Mouse (Mus musculus) cerebral cortex, adult 2 months (tissue): Measurements from ENCODE around the gene Grid2.

Experiments
- WGBS: fragments of 180-500 bp; shearing (Covaris S2); methylation state at CpG from one replicate; pipeline ENCODE4 v1.1.7; 2018; 5-methylcytosine and 5-hydroxymethylcytosine counted together

Gene Grid2

GRCm38 (mm10) chr6:64098662-64099061 is 843.0 kb downstream of the Grid2 start:
- WGBS, result 42% methylated on average over 10 of the region's 10 CpGs

DNA sequence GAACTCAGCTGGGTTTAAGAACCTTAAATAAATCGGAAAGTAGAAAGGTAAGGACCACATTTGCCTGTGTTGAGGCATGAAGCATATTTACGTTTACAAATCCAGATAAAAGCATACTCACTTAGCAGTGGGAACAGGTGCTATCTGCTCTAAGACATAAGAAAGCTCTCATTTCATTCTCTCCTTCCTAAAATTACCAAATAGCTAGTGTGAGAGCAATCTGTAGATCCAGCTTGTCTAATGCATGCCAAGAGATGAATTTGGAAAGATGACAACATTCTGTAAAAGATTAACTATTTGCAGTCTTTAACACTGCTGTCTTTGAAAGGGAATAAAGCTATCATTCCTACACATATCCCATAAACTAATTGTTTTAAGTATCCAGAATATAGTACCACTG is 858.9 kb downstream of the Grid2 start:
- 64% methylated on average over 2 of the region's 2 CpGs for WGBS

GRCm38 (mm10) chr6:64136275-64136674 is 880.6 kb downstream of the Grid2 start:
- 62% methylated on average over 9 of the region's 9 CpGs for WGBS

- WGBS, result 70% methylated on average over 7 of the region's 7 CpGs
Measured at GRCm38 (mm10) chr6:64148613-64149012, 892.9 kb downstream of the Grid2 start.

GRCm38 (mm10) chr6:64174995-64175612 is 919.4 kb downstream of the Grid2 start:
- 84% methylated on average over 1 of the region's 1 CpGs for WGBS

DNA sequence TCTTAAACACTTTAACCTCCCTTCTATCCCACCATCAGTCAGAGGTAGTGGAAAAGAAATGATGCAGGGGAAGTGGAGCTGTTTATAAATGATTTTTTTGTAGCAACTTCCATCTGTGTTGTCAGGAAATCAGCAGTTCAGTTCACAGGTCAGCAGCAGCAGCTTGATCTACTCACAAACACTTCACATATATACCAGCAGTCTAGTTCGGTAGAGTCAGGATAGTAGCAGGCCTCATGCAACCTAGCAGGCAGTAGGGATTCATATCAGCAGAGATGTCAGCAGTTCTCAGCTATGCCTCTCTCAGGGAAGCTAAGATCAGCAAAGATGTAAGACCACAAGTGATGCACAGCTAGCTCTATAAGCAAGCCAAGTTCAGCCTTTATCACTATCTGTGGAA is 938.0 kb downstream of the Grid2 start:
- 87% methylated on average over 1 of the region's 1 CpGs for WGBS

- 32% methylated on average over 8 of the region's 8 CpGs for WGBS
Measured at GRCm38 (mm10) chr6:64202396-64203122, 946.9 kb downstream of the Grid2 start.

GRCm38 (mm10) chr6:64236351-64236750 is 980.7 kb downstream of the Grid2 start:
- WGBS, result 65% methylated on average over 3 of the region's 3 CpGs

DNA sequence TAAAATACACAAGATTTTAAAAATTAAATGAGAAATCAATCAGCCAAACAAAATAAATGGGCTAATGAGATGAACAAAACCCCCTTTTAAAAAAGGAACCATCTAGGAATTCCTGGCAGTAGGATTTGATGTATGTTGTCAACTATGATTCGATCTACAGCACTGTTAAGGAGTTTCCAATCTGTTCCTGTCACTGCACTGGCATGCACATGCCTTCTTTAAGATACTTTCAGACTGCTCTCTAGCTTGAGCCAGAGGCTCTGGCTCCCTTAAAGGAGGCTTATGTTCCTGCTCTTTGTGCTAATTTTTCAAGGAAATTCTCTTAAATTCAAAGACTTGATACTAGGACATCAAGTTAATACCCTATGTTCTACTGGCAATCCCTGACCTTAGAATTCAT is 984.9 kb downstream of the Grid2 start:
- WGBS, result 50% methylated on average over 1 of the region's 1 CpGs

DNA sequence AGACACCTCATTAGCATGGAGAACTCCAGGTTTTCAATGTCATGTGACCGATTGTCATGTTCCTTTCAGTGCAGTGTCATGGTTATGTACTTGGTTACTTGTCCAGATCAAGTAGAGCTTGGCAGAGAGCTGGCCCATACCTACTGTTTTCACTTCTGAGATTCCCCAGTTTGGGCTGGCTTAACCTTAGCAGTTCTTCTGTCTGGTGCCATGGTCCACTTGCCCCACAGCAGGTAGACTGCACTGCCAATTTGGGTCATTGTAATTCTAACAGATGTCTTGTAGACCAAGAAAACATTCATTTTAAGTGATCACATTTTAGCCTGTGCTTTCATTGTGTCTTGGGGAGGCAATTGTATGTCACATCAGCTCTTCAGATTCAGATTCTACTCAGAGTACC is 990.3 kb downstream of the Grid2 start:
- 95% methylated on average over 1 of the region's 1 CpGs for WGBS

- WGBS, result 61% methylated on average over 1 of the region's 1 CpGs
Measured at GRCm38 (mm10) chr6:64251041-64251440, 995.4 kb downstream of the Grid2 start.

- 93% methylated on average over 4 of the region's 4 CpGs for WGBS
Measured at GRCm38 (mm10) chr6:64263517-64263916, 1007.8 kb downstream of the Grid2 start.

DNA sequence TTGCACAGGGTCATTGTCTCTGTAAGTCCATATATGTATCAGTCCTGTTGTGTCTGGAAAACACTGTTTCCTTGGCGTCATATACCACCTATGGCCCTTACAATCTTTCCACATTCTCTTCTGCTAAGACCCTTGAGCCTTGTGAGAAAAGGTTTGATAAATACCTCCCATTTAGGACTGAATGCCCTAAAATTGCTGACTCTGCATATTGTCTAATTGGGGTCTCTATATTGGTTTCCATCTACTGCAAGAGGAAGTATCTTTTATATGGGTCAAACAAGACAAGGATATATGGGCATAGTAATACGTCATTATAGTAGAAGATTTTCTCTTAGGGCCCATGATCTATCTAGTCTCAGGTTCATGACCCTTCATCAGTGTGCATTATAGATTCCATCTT is 1008.5 kb downstream of the Grid2 start:
- 97% methylated on average over 2 of the region's 2 CpGs for WGBS

GRCm38 (mm10) chr6:64274319-64275114 is 1018.8 kb downstream of the Grid2 start:
- 63% methylated on average over 2 of the region's 2 CpGs for WGBS

DNA sequence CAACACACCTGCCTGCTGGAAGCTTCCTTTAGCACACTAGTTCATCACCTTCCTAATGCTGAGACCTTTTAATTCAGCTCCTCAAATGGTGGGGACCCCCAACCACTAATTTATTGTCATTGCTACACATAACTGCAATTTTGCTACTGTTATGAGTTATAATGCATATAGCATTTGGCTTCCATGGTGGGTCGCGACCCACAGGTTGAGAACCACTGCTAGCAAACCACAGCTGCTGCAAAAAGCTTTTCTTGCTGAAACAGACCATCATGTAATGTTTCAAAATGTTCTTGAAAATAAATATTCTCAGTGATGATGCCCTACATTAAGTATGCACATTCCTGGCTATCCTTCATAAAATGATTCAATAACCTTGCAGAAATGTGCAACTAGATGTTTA is 1024.3 kb downstream of the Grid2 start:
- WGBS, result 93% methylated on average over 2 of the region's 2 CpGs

DNA sequence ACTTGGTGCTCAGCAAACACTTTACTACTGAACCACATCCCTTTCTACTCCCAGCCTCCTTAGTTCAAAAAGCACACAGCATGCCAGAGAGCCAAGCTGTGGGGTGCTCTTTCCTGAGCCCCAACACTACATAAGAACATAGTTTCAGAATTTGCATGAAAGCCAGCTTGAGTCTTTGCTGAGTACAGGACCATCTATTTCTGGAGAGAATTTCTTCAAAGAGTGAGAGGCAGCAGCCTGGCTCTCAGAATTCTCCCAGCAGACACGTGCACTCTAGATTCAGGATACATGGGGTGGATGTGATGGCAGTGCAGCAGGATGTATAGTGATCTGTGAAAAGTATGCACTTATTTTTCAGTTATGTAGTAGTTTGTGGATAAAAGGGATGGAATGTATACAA is 1038.1 kb downstream of the Grid2 start:
- 38% methylated on average over 1 of the region's 1 CpGs for WGBS

DNA sequence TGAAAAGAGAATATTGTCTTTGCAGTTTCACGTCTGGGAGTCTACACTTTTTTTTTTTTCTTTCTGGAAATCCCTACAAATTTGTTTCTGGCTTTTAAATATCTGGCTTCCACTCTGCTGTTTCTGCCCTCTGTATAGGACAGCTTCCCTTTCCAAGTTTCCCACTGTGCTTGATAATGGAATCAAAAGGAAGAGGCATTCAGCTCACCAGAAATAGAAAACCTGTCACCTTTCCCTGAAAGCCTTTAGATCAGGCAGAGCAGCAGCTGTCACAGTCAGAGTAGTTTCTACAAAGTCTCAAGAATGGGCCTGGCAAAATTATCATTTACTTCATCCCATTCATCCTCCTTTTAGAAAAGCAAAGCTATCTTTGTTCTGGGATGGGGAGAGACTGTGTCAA is 1042.0 kb downstream of the Grid2 start:
- WGBS, result 43% methylated on average over 1 of the region's 1 CpGs

DNA sequence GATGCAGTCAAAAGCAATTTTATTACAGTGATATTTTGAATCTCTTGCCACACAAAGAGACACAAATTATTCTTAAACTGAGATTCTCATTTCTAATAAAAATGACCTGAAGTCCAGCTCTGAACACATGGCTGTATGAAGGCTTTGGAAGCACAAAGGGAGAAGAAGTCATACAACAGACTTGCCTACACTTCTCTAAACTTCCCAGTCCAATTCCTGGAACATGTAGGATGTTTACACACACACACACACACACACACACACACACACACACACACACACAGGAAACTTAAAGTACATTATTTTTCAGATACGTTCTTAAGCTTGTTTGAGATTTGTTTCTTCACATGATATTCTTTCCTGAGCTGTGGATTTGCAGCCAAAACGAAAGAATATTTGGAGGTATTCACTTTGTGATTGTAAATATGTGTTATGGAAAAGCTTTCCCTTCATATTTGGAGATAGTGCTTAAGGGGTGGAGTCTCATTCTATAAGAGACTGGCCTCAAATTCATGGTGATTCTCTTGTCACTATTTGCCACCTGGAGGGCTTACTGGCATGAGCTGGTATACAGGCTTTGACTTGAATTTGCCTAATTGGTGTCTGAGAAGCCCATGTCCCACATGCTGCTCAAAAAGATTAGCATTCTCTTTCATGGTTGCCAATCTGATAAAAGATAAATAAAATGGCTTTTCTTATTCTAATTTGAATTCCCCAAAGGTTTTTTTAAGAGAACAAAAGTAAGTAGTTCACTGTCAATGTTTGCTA is 1049.2 kb downstream of the Grid2 start:
- 73% methylated on average over 2 of the region's 2 CpGs for WGBS

DNA sequence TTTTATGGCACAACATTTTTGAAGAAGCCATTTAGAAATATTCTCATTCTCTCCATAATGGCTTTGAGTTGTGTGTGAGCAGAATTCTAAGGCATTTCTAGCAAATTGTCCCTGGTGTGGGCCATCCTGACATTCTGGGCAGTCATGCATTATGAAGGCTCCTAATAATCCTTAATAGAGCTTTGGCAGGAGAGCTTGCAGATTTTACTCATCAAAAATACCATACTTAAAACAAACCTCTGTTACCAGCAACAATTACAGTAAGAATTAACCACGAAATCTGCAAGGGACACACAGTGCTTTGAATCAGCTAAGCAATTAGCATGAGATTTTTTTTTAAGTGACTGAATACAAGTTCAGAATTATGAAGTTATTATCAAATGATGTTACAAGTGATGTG is 1053.0 kb downstream of the Grid2 start:
- 85% methylated on average over 1 of the region's 1 CpGs for WGBS

- WGBS, result 92% methylated on average over 1 of the region's 1 CpGs
Measured at GRCm38 (mm10) chr6:64313132-64313531, 1057.5 kb downstream of the Grid2 start.

DNA sequence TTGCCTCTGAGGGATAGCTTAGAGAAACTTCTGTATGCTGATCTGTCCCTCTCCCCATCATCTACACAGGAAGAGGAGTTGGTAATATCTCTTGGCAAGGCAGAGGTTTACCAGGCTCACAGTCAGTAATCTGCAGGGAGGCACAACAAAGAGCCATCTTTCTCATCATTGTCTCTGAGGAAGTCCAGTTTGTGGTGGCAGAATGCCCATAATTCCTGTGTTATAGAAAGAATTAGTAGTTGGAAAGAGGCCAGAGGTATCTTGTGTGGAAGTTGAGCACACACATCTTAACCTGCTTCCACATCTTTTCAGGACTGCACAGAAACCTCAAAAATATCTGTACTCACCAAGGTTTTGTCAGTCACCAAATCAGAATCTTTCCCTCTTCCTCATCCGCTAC is 1071.3 kb downstream of the Grid2 start:
- 97% methylated on average over 1 of the region's 1 CpGs for WGBS

DNA sequence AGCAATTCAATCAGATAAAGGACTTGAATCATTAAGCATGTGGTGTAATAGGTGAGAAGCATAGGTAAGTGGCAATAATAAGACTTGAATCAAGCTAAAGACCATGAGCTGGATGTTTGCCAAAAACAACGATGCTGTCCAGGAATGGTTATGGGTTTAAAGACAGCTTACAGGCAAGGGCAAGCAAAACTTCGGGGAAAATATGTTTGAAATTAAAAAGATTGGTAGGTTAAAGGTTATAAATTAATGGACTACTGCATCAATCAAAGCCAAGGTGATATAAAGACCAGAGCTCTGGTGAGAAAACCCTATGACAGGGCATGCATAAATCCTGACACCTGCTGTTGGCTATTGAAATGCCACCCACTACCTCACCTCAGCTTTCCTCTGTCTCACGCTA is 1072.2 kb downstream of the Grid2 start:
- 58% methylated on average over 3 of the region's 3 CpGs for WGBS
